In genomic region chr1:80502456-80503165, GRCm38 (mm10) we compare ENCODE assay signal across 37 mouse cellular contexts. TPM values are rescaled to one million over a fixed set of nuclear protein-coding genes. Genes with fewer than 3 reads are reported as not detected.
A peak's percentile ranks its signal among the peaks of the same experiment; 100 is the strongest.
DNase-seq lines count a peak whose midpoint lies in the region; ATAC-seq and TF ChIP-seq lines count a peak whose summit lies in the region.
"Had no signal": no experiment of that assay in that cellular context is flagged by ENCODE, and none has a peak within 500 bp of the region (broad histone marks: within the 10 kb centered on the region; RNA-seq: fewer than 3 reads in every experiment).

No protein-coding gene starts in this region.

- H3K4me1 ChIP-seq in forebrain, embryonic 13.5 days = no peaks in the 10 kb centered on the region
- H3K4me1 ChIP-seq in forebrain, embryonic 11.5 days (replicated peaks; ENCODE audit: control insufficient read depth, insufficient read depth, low read length) = no peaks in the 10 kb centered on the region
- H3K4me1 ChIP-seq in midbrain, embryonic 15.5 days = no peaks in the 10 kb centered on the region
- peaks cover 4% of the 10 kb centered on the region; the same call in 1 of the 2 replicates for H3K4me1 ChIP-seq in midbrain, embryonic 16.5 days (ENCODE audit: control insufficient read depth, insufficient read depth, low read length)
- H3K4me1 ChIP-seq in forebrain, postnatal 0 days (ENCODE audit: insufficient read depth) = no peaks in the 10 kb centered on the region
- H3K4me1 ChIP-seq: heart, embryonic 12.5 days; heart, embryonic 15.5 days had no signal

- H3K9me3 ChIP-seq in forebrain, embryonic 13.5 days (replicated peaks) = no peaks in the 10 kb centered on the region
- no peaks in the 10 kb centered on the region for H3K9me3 ChIP-seq in forebrain, embryonic 11.5 days (ENCODE audit: control insufficient read depth, low read length)
- H3K9me3 ChIP-seq in midbrain, embryonic 15.5 days = no peaks in the 10 kb centered on the region
- H3K9me3 ChIP-seq in midbrain, embryonic 16.5 days (replicated peaks; ENCODE audit: control insufficient read depth, low read length, poor library complexity, severe bottlenecking) = no peaks in the 10 kb centered on the region
- no peaks in the 10 kb centered on the region for H3K9me3 ChIP-seq in forebrain, postnatal 0 days (ENCODE audit: low read length)
- H3K9me3 ChIP-seq: heart, embryonic 12.5 days; heart, embryonic 15.5 days; hindbrain, embryonic 10.5 days; hindbrain, embryonic 13.5 days had no signal

- no peak for TF ChIP-seq CTCF in forebrain, postnatal 0 days (IDR thresholded peaks at IDR 0.05; ENCODE audit: low read depth)

- H3K9ac ChIP-seq in forebrain, embryonic 13.5 days = no peak overlapping the region
- no peak overlapping the region for H3K9ac ChIP-seq in forebrain, embryonic 11.5 days (ENCODE audit: low read length)
- no peak overlapping the region for H3K9ac ChIP-seq in midbrain, embryonic 15.5 days
- no peak overlapping the region for H3K9ac ChIP-seq in midbrain, embryonic 16.5 days (ENCODE audit: low read depth, low read length)
- H3K9ac ChIP-seq in forebrain, postnatal 0 days = no peak overlapping the region
- H3K9ac ChIP-seq: heart, embryonic 12.5 days; heart, embryonic 15.5 days; hindbrain, embryonic 13.5 days had no signal

- peak; percentile 59; the same call in 1 of the 2 replicates for ATAC-seq in forebrain, embryonic 13.5 days
- ATAC-seq in forebrain, embryonic 11.5 days (replicated peaks; ENCODE audit: low FRiP score) = no peak
- no peak for ATAC-seq in midbrain, embryonic 15.5 days (replicated peaks)
- ATAC-seq in midbrain, embryonic 16.5 days = no peak
- peak; percentile 82 for ATAC-seq in forebrain, postnatal 0 days
- ATAC-seq: hindbrain, embryonic 16.5 days; inflammation-experienced regulatory T-cells, adult 6 months; intestine, embryonic 16.5 days; Patski had no signal

- WGBS in forebrain, embryonic 13.5 days = 85% methylated on average over 9 of the region's 9 CpGs
- 88% methylated on average over 9 of the region's 9 CpGs for WGBS in forebrain, embryonic 11.5 days
- WGBS in midbrain, embryonic 15.5 days = 78% methylated on average over 9 of the region's 9 CpGs
- 84% methylated on average over 9 of the region's 9 CpGs for WGBS in midbrain, embryonic 16.5 days
- WGBS in forebrain, postnatal 0 days = 58% methylated on average over 9 of the region's 9 CpGs

- H3K4me2 ChIP-seq in forebrain, embryonic 13.5 days = no peak overlapping the region
- no peak overlapping the region for H3K4me2 ChIP-seq in forebrain, embryonic 11.5 days (ENCODE audit: low read depth, low read length, severe bottlenecking)
- no peak overlapping the region for H3K4me2 ChIP-seq in midbrain, embryonic 15.5 days
- no peak overlapping the region for H3K4me2 ChIP-seq in midbrain, embryonic 16.5 days (ENCODE audit: low read length)
- H3K4me2 ChIP-seq in forebrain, postnatal 0 days (ENCODE audit: low read depth) = no peak overlapping the region
- H3K4me2 ChIP-seq: heart, embryonic 12.5 days; heart, embryonic 15.5 days; hindbrain, embryonic 13.5 days had no signal

- H3K36me3 ChIP-seq in forebrain, embryonic 13.5 days (ENCODE audit: poor library complexity, severe bottlenecking) = no peaks in the 10 kb centered on the region
- no peaks in the 10 kb centered on the region for H3K36me3 ChIP-seq in forebrain, embryonic 11.5 days (ENCODE audit: control insufficient read depth, insufficient read depth, low read length)
- H3K36me3 ChIP-seq in midbrain, embryonic 15.5 days (replicated peaks) = no peaks in the 10 kb centered on the region
- H3K36me3 ChIP-seq in midbrain, embryonic 16.5 days (ENCODE audit: control insufficient read depth, insufficient read depth, low read length) = no peaks in the 10 kb centered on the region
- H3K36me3 ChIP-seq in forebrain, postnatal 0 days (ENCODE audit: insufficient read depth) = no peaks in the 10 kb centered on the region
- H3K36me3 ChIP-seq: G1E; heart, embryonic 15.5 days; hindbrain, embryonic 10.5 days; hindbrain, embryonic 13.5 days had no signal

- H3K4me3 ChIP-seq in forebrain, embryonic 13.5 days = no peak overlapping the region
- H3K4me3 ChIP-seq in forebrain, embryonic 11.5 days (ENCODE audit: low read depth, low read length) = no peak overlapping the region
- H3K4me3 ChIP-seq in midbrain, embryonic 15.5 days = no peak overlapping the region
- H3K4me3 ChIP-seq in midbrain, embryonic 16.5 days (ENCODE audit: low read depth, low read length) = no peak overlapping the region
- no peak overlapping the region for H3K4me3 ChIP-seq in forebrain, postnatal 0 days (ENCODE audit: low read depth, low read length)
- H3K4me3 ChIP-seq: erythroblast, embryonic 14.5 days; gastrocnemius, adult 2 months; heart, embryonic 12.5 days; heart, embryonic 15.5 days; hindbrain, embryonic 10.5 days; hindbrain, embryonic 13.5 days had no signal

- DNase-seq in forebrain, embryonic 11.5 days (ENCODE audit: low spot score) = no peak
- peak; percentile 58 for DNase-seq in forebrain, postnatal 0 days
- no peak for DNase-seq in heart, adult 18-20 months
- DNase-seq: adrenal gland, adult 2 months; adrenal gland, postnatal 14 days; B cell, adult 2 months; cerebellum, adult 11-12 months; cerebellum, adult 8-10 months; cerebellum, postnatal 10 days; cerebellum, postnatal 36 days; embryo, embryonic 11 days; gastrocnemius, adult 2 months; gastrocnemius, postnatal 14 days; heart, adult 11 months; heart, postnatal 10 days; heart, postnatal 36 days; kidney, adult 18-20 months; kidney, adult 9 months had no signal

- no peak overlapping the region for H3K27ac ChIP-seq in forebrain, embryonic 13.5 days
- no peak overlapping the region for H3K27ac ChIP-seq in forebrain, embryonic 11.5 days (ENCODE audit: low read depth, low read length)
- H3K27ac ChIP-seq in midbrain, embryonic 15.5 days = 0 out of 2 replicates have a peak overlapping the region, but pooled peaks have one; percentile 34
- no peak overlapping the region for H3K27ac ChIP-seq in midbrain, embryonic 16.5 days (ENCODE audit: low read length)
- H3K27ac ChIP-seq in forebrain, postnatal 0 days (ENCODE audit: low read depth, low read length) = no peak overlapping the region
- H3K27ac ChIP-seq: gastrocnemius, adult 2 months; heart, embryonic 15.5 days; hindbrain, embryonic 10.5 days; hindbrain, embryonic 13.5 days had no signal

- H3K27me3 ChIP-seq in forebrain, embryonic 13.5 days = no peaks in the 10 kb centered on the region
- no peaks in the 10 kb centered on the region for H3K27me3 ChIP-seq in forebrain, embryonic 11.5 days (ENCODE audit: control insufficient read depth, insufficient read depth, low read length)
- H3K27me3 ChIP-seq in midbrain, embryonic 15.5 days (replicated peaks) = no peaks in the 10 kb centered on the region
- H3K27me3 ChIP-seq in midbrain, embryonic 16.5 days (ENCODE audit: control insufficient read depth, insufficient read depth, low read depth, low read length) = no peaks in the 10 kb centered on the region
- H3K27me3 ChIP-seq in forebrain, postnatal 0 days (ENCODE audit: insufficient read depth, low read length) = no peaks in the 10 kb centered on the region
- H3K27me3 ChIP-seq: CH12.LX; heart, embryonic 12.5 days; heart, embryonic 15.5 days; hindbrain, embryonic 13.5 days had no signal

RNA-seq across cellular contexts. Expression of gene Gm45261, which starts 41.4 kb away (rescaled TPM):
- polyA plus RNA-seq in forebrain, embryonic 13.5 days (2015; fragmentation: Nextera tagmentation; extraction: Ambion mirVana) = not detected in 2 replicates
- polyA plus RNA-seq in forebrain, embryonic 11.5 days (2014; fragmentation: Nextera tagmentation; extraction: Ambion mirVana) = not detected in 2 replicates
- not detected in 2 replicates for polyA plus RNA-seq in midbrain, embryonic 15.5 days (2015; fragmentation: Nextera tagmentation; extraction: Ambion mirVana)
- not detected in 2 replicates for polyA plus RNA-seq in midbrain, embryonic 16.5 days (2015; fragmentation: Nextera tagmentation; extraction: Ambion mirVana)
- total RNA-seq in forebrain, postnatal 0 days (2014; rRNA removed) = not detected in 2 replicates
- polyA plus RNA-seq in forebrain, postnatal 0 days (2015; fragmentation: Nextera tagmentation; extraction: Ambion mirVana) = not detected in 2 replicates
- not detected for total RNA-seq in heart, adult 18-20 months (2021)
- total RNA-seq: adrenal gland, adult 2 months; adrenal gland, postnatal 14 days; adrenal gland, postnatal 4 days; CH12.LX; G1E; gastrocnemius, adult 2 months; gastrocnemius, postnatal 14 days; gastrocnemius, postnatal 4 days; heart, postnatal 10 days; heart, postnatal 36 days had no signal
- polyA plus RNA-seq: adrenal gland, adult 2 months; cortical plate, adult 2 months; embryonic facial prominence, embryonic 11.5 days; erythroblast, embryonic 14.5 days; frontal cortex, adult 2 months; G1E; heart, embryonic 12.5 days; heart, embryonic 15.5 days; hindbrain, embryonic 10.5 days; hindbrain, embryonic 13.5 days; hindbrain, embryonic 16.5 days; inflammation-experienced regulatory T-cells, adult 6 months; intestine, embryonic 16.5 days; Patski had no signal

Comparison
In these comparisons a context has a peak if more than half of its experiments do, and no peak if none do; other contexts are left out.
1. ATAC-seq: peak in forebrain, embryonic 13.5 days (single experiment) and forebrain, postnatal 0 days (single experiment); none in forebrain, embryonic 11.5 days (single experiment), midbrain, embryonic 15.5 days (single experiment) and midbrain, embryonic 16.5 days (single experiment).